Mouse (Mus musculus) midbrain, embryonic 12.5 days (tissue): Measurements from ENCODE around the gene Gna14. TPM values are rescaled to one million over a fixed set of nuclear protein-coding genes. Genes with fewer than 3 reads are reported as not detected.

Experiments
- ATAC-seq: fragments of 200-750 bp; cut with Nextera tagmentation; 2 replicates; pipeline ENCODE4 v1.8.0; 2017; ENCODE audit warnings: low read depth, moderate TSS enrichment, moderate library complexity; ENCODE audit not compliant: low FRiP score
- H3K27ac ChIP-seq: fragments of 300-500 bp; sonication (generic); replicated peaks from 2 replicates; pipeline ENCODE4 v1.5.1; 2016; ENCODE audit warnings: mild to moderate bottlenecking
- H3K27me3 ChIP-seq: fragments of 300-500 bp; sonication (generic); 2 replicates; pipeline ENCODE4 v1.6.1; 2016; ENCODE audit warnings: mild to moderate bottlenecking
- H3K36me3 ChIP-seq: fragments of 300-500 bp; sonication (generic); 2 replicates; pipeline ENCODE4 v1.6.1; 2016
- H3K4me1 ChIP-seq: fragments of 300-500 bp; sonication (generic); 2 replicates; pipeline ENCODE4 v1.6.1; 2016
- H3K4me2 ChIP-seq: fragments of 300-500 bp; sonication (generic); replicated peaks from 2 replicates; pipeline ENCODE4 v1.6.1; 2016; ENCODE audit warnings: mild to moderate bottlenecking, moderate library complexity
- H3K4me3 ChIP-seq: fragments of 300-500 bp; sonication (generic); 2 replicates; pipeline ENCODE4 v1.5.1; 2016; ENCODE audit warnings: mild to moderate bottlenecking
- H3K9ac ChIP-seq: fragments of 300-500 bp; sonication (generic); replicated peaks from 2 replicates; pipeline ENCODE4 v1.6.1; 2016; ENCODE audit warnings: mild to moderate bottlenecking, moderate library complexity
- H3K9me3 ChIP-seq: fragments of 300-500 bp; sonication (generic); 2 replicates; pipeline ENCODE4 v1.6.1; 2016; ENCODE audit warnings: mild to moderate bottlenecking
- WGBS: fragments of 180-500 bp; shearing (Covaris S2); methylation state at CpG from one replicate; pipeline ENCODE4 v1.1.7; 2016; 5-methylcytosine and 5-hydroxymethylcytosine counted together
- polyA plus RNA-seq: library from polyadenylated mRNA; unstranded; fragments of >200 nt; fragmentation: Nextera tagmentation; extraction: Ambion mirVana; gene quantifications from 2 replicates; pipeline ENCODE4 v1.2.1, GENCODE M21; 2016

Gna14 gene
- polyA plus RNA-seq, 1 experiment from 2014 or later, result 0.51 TPM

DNA sequence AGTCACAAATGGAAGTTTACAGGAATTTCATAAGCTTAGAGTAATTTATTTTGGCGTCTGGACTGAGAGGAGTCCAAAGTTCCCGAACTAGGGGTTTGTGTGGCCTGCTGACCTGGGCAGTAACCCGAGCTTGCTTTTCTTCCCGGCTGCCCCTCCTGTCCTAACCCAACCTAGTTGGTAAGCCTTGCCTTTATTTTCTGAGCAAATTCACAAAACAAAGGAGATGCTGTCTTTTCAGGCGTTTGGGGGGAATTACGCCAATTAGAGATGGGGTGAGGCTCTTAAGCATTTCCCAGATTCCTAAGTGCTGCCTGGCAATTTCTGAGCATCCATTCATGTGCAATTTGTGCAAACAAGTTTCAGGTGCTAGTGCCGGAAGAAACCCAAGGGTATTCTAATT is 55.9 kb downstream of the Gna14 start:
- 19% methylated on average over 7 of the region's 7 CpGs for WGBS
- Histone ChIP-seq H3K4me3 (no peak overlapping the region), H3K36me3 (no peaks in the 10 kb centered on the region)

DNA sequence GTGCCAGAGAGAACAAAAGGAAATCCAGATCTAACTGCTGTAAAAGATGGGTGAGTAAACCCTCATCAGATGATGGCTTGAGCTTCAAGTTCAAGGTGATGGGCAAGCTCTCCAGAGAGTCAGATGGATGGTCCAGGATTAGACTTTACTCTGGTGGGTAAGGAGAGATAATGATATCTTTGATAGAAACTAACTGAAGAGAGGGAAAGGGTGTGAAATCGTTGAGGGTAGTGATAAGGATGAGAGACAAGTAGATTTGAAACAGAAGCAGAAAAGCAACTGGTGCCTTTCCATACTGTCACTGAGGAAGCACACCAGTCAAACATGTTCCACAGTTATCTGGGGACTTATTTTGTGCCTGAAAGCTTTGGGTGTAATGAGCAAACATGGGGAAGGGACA is 56.9 kb downstream of the Gna14 start:
- H3K36me3 ChIP-seq, result no peaks in the 10 kb centered on the region
- H3K4me1 ChIP-seq, result peaks cover 12% of the 10 kb centered on the region; the same call in 1 of the 2 replicates
- no peak for ATAC-seq
- no peak overlapping the region for H3K27ac ChIP-seq
- H3K9ac ChIP-seq, result no peak overlapping the region
- 91% methylated on average over 1 of the region's 1 CpGs for WGBS
- H3K27me3 ChIP-seq, result no peaks in the 10 kb centered on the region
- H3K4me3 ChIP-seq, result no peak overlapping the region
- H3K4me2 ChIP-seq, result no peak overlapping the region
- no peaks in the 10 kb centered on the region for H3K9me3 ChIP-seq

More for the DNA sequence above, 55.9 kb downstream of the Gna14 start:
- Histone ChIP-seq H3K9ac (no peak overlapping the region), H3K4me2 (no peak overlapping the region), H3K27me3 (no peaks in the 10 kb centered on the region), H3K4me1 (peaks cover 12% of the 10 kb centered on the region; the same call in 1 of the 2 replicates), H3K27ac (no peak overlapping the region), H3K9me3 (no peaks in the 10 kb centered on the region)
- no peak for ATAC-seq

DNA sequence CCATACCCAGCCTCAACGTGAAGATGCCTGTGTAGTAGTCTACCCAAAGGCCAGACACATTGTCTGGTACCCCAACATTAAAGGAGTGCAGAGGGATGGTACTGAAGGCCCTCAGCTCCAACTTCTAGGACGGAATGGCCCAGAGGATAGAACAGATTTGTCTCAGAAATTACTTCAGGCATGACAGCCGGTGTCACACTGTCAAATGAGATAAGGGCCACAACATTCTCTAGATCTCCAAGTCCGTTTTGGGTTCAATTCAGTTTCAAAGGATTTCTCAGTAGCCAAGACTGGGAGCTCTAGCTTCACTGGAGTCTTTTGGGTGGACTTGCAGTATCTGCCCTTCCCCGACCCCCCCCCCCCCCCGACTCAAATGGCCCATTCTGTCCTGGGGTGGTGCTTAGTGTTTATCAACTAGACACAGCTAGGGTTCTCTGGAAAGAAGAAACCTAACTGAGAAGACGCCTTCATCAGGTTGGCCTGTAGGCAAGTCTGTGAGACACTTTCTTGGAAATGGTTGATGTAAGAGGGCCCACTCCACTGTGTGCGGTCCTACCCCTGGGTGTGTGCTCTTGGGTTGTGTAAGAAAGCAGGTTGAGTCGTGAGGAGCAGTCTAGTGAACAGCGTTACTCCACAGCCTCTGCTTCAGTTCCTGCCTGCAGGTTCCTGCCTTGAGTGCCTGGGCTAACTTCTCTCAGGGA is 59.4 kb downstream of the Gna14 start:
- H3K9me3 ChIP-seq, result no peaks in the 10 kb centered on the region
- ATAC-seq, result no peak
- H3K27ac ChIP-seq, result no peak overlapping the region
- peaks cover 12% of the 10 kb centered on the region; the same call in 1 of the 2 replicates for H3K4me1 ChIP-seq
- no peak overlapping the region for H3K4me2 ChIP-seq
- 90% methylated on average over 10 of the region's 10 CpGs for WGBS
- no peaks in the 10 kb centered on the region for H3K27me3 ChIP-seq
- no peak overlapping the region for H3K9ac ChIP-seq
- H3K36me3 ChIP-seq, result no peaks in the 10 kb centered on the region
- H3K4me3 ChIP-seq, result no peak overlapping the region

DNA sequence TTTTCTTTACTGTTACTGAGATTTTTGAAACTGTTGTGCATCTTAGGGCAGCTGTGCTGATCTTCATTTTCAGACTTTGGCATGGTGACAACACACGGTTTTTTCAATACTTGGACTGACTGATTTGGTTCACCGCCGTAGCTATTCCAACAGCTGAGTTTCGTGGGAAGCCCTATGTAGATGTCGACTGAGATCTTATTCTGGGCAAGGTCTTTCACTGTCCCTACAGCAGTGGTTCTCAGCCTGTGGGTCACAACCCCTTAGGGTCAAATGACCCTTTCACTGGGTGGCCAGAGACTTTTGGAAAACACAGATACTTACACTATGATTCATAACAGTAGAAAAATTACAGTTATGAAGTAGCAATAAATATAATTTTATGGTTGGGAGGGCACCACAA is 60.5 kb downstream of the Gna14 start:
- Histone ChIP-seq H3K27ac (no peak overlapping the region), H3K27me3 (no peaks in the 10 kb centered on the region), H3K9ac (no peak overlapping the region), H3K4me3 (no peak overlapping the region), H3K4me1 (peaks cover 11% of the 10 kb centered on the region; the same call in 1 of the 2 replicates), H3K9me3 (no peaks in the 10 kb centered on the region), H3K4me2 (no peak overlapping the region), H3K36me3 (no peaks in the 10 kb centered on the region)
- 85% methylated on average over 5 of the region's 5 CpGs for WGBS
- ATAC-seq, result no peak

DNA sequence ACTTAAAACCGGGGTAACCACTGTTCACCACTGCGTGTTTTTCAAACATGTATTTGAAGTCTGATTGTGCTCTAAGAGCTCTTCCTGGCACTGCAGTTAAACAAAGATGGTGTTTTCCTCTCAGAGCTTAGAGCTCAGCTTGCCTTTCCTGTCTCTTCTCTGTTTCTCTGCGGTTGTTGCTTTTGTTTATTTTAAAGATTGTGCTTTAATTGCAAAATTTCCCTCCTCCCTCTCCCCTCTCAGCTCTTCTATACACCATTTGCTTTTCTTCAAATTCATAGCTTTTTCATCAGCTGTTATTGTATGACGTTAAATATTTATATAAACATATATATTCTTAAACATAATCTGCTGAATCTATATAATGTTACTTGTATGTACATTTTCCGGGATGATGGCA is 66.5 kb downstream of the Gna14 start:
- H3K4me1 ChIP-seq, result peaks cover 16% of the 10 kb centered on the region
- WGBS, result 72% methylated on average over 5 of the region's 5 CpGs
- H3K9ac ChIP-seq, result no peak overlapping the region
- no peaks in the 10 kb centered on the region for H3K36me3 ChIP-seq
- no peak overlapping the region for H3K4me2 ChIP-seq
- no peak overlapping the region for H3K27ac ChIP-seq
- no peak overlapping the region for H3K4me3 ChIP-seq
- H3K9me3 ChIP-seq, result no peaks in the 10 kb centered on the region
- no peak for ATAC-seq
- H3K27me3 ChIP-seq, result peaks cover 4% of the 10 kb centered on the region; the same call in 1 of the 2 replicates

DNA sequence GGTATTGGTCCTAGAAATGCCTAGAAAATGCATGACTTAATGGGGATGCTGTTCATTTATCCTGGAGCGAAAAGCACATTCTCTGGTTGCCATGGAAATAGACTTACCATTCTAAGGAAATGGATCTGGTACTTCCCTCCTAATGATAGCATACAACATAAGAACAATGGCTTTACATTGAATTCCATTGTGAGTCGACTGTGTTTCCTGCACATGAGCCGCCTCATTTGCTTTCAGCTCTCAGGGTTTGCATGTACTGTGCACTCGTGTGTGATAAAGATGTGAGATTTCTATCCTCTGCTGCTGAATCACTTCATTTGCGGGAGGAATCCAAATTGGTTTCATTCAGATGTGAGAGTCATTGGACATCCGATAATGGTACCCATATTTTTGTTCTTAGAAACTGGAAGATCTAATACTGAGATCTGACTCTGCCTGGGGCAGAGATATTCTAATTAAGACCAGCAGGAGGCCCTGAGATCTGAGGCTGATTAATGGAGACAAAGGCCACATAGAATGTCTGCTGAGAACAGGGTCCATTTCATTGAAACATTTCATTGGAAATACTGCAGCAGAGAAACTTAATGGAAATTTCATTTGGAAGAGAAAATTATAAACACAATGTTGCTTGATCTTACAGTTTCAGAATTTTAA is 71.3 kb downstream of the Gna14 start:
- Histone ChIP-seq H3K36me3 (no peaks in the 10 kb centered on the region), H3K4me1 (peaks cover 21% of the 10 kb centered on the region), H3K4me2 (no peak overlapping the region), H3K27ac (peak overlapping the region; percentile 61), H3K9ac (no peak overlapping the region), H3K9me3 (no peaks in the 10 kb centered on the region), H3K27me3 (peaks cover 4% of the 10 kb centered on the region; the same call in 1 of the 2 replicates), H3K4me3 (no peak overlapping the region)
- ATAC-seq, result peak; percentile 91
- WGBS, result 15% methylated on average over 6 of the region's 6 CpGs

DNA sequence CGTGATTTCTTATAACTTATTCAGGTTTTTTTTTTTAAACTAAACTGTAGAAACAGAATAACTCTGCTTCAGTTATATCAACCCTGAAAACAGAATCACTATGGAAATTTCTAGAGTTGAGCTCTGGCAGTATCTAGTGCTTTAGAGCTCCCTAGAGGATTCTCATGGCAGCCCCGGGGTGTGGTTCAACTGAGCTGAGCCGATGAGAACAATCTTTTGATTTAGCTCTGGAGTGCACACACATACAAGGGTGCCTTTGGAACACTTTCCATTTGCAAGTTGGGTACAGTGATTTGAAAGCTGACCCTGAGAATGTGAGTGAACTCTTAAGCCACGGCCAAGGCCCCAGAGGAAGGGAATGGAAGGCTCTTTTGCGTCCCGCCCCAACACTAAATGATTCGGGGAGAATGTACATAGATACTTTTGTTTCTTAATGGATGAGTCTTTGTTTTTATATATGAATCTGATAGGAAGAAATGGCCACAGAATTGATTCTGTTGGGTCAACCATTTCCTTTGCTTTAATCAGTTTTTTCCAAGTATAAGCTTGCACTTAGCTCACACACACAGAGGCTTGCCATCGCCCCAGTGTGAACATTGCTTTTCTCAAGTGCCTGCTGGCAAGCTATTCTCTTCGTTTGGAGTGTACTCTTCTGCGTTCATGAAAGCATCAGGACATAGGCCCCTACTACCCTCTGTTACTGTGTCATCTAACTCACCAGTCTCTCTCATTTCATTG is 75.0 kb downstream of the Gna14 start:
- no peak overlapping the region for H3K4me2 ChIP-seq
- no peak for ATAC-seq
- no peak overlapping the region for H3K4me3 ChIP-seq
- H3K4me1 ChIP-seq, result peaks cover 20% of the 10 kb centered on the region
- H3K27me3 ChIP-seq, result no peaks in the 10 kb centered on the region
- no peaks in the 10 kb centered on the region for H3K9me3 ChIP-seq
- no peak overlapping the region for H3K9ac ChIP-seq
- 91% methylated on average over 10 of the region's 10 CpGs for WGBS
- H3K36me3 ChIP-seq, result no peaks in the 10 kb centered on the region
- no peak overlapping the region for H3K27ac ChIP-seq

DNA sequence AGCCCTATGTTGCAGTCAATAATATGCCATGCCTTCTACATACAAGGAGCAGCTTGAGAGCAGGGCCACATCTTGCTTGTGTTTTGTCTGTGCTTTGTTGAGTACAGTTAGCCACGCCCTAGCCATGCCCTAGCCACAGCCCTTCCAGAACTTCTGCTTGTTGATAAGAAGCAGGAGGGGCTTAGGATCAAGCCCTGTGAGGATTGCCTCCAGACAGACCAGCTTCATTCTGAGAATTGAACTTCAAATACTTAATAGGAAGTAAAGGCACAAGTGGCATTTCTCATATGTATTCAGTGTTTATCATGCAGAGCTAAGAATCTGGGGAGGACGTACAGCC is 75.5 kb downstream of the Gna14 start:
- Histone ChIP-seq H3K36me3 (no peaks in the 10 kb centered on the region), H3K4me2 (no peak overlapping the region), H3K27ac (no peak overlapping the region), H3K9ac (no peak overlapping the region), H3K4me1 (peaks cover 15% of the 10 kb centered on the region), H3K9me3 (no peaks in the 10 kb centered on the region), H3K4me3 (no peak overlapping the region), H3K27me3 (no peaks in the 10 kb centered on the region)
- WGBS, result 75% methylated on average over 2 of the region's 2 CpGs
- ATAC-seq, result no peak

DNA sequence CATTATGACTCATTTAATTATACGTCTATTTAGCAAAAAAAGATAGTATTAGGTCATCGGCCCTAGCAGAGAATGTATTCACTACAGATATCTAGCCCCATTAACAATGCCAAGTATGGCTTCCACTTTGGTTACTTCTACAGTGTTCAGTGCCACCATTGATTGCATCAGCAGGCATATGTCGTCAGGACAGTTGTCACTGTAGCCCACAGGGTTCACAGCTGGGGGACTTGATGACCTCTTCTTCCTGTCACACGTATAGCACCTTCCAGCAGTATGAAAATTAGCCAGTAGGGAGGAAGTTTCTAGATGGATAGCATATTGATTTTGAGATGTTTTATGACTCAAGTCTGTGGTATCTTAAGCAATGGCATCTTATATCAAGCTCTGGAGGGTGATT is 78.6 kb downstream of the Gna14 start:
- ATAC-seq, result no peak
- 82% methylated on average over 4 of the region's 4 CpGs for WGBS
- Histone ChIP-seq H3K27me3 (no peaks in the 10 kb centered on the region), H3K9ac (no peak overlapping the region), H3K27ac (no peak overlapping the region), H3K4me1 (no peaks in the 10 kb centered on the region), H3K4me3 (no peak overlapping the region), H3K4me2 (no peak overlapping the region), H3K36me3 (no peaks in the 10 kb centered on the region), H3K9me3 (no peaks in the 10 kb centered on the region)

DNA sequence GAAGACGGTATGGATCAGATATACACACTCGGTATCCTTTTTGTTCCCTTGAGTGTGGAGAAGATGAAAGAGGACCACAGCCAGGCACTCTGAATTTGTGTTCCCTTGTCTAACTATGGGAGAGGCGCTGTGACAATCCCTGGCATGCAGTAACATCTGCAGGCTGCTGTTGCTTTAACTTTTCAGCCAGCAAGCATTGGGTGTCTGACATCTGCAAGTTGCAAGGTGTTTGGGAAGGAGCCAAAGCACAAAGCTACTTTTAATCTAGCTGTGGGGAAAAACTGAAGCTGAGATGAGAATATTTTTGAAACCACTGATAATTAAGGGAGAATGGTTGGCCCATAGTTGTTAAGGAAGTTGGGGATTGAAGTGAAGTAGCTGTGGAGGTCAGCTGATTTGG is 83.0 kb downstream of the Gna14 start:
- Histone ChIP-seq H3K4me3 (no peak overlapping the region), H3K4me2 (no peak overlapping the region), H3K36me3 (no peaks in the 10 kb centered on the region), H3K4me1 (no peaks in the 10 kb centered on the region), H3K27me3 (no peaks in the 10 kb centered on the region), H3K9ac (no peak overlapping the region), H3K27ac (no peak overlapping the region), H3K9me3 (no peaks in the 10 kb centered on the region)
- 80% methylated on average over 3 of the region's 3 CpGs for WGBS
- no peak for ATAC-seq

DNA sequence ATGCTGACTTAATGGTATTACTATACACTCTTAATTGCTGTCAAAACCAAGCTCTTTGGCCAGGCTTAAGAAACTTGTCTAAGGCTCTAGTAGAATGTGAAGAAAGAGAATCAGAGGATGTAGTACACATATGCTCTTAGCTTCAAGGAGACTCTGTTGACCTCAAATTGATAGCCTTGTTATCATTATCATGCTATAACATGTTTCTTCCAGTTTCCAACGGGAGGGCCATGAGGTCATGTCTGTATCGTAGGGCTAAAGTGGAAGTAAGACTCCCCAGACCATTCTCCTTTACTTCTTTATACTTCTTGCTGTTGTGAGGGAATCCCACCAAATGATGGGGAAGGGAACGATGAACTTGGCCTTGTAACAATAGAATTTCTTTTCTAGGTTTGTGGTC is 85.0 kb downstream of the Gna14 start:
- H3K9ac ChIP-seq, result no peak overlapping the region
- no peak overlapping the region for H3K4me2 ChIP-seq
- no peaks in the 10 kb centered on the region for H3K4me1 ChIP-seq
- 93% methylated on average over 3 of the region's 3 CpGs for WGBS
- H3K4me3 ChIP-seq, result no peak overlapping the region
- no peaks in the 10 kb centered on the region for H3K27me3 ChIP-seq
- no peaks in the 10 kb centered on the region for H3K9me3 ChIP-seq
- no peak overlapping the region for H3K27ac ChIP-seq
- no peak for ATAC-seq
- H3K36me3 ChIP-seq, result no peaks in the 10 kb centered on the region

DNA sequence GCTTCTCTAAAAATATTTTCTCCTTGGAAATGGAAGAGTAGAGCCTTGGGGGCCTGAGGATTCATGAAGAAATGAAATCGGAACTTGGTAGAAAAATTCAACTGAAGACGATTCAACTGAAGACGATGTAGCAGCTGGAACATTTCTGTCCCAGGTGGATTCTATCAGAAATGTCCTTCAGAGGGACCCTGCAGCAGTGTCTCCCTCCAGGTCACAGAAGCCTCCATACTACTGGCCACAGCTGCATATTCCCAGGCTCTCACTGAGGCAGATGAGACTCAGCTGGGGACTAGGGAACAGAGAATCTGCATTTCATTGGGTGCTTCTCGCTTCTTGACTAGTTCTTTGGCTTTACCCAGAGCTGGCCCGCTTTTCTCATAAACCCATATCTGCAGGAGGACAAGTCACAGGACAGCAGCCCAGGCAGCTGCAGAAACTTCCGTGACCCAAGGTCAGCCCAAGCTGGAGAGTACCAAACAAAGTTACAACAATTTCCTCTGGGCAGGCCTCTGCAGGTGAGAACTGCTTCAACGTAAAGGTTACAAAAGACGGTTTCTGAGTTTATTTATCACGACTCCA is 90.8 kb downstream of the Gna14 start:
- ATAC-seq, result no peak
- no peak overlapping the region for H3K9ac ChIP-seq
- WGBS, result 89% methylated on average over 9 of the region's 9 CpGs
- no peak overlapping the region for H3K4me3 ChIP-seq
- H3K4me1 ChIP-seq, result no peaks in the 10 kb centered on the region
- no peak overlapping the region for H3K4me2 ChIP-seq
- H3K36me3 ChIP-seq, result no peaks in the 10 kb centered on the region
- H3K9me3 ChIP-seq, result no peaks in the 10 kb centered on the region
- H3K27ac ChIP-seq, result no peak overlapping the region
- H3K27me3 ChIP-seq, result no peaks in the 10 kb centered on the region
